Mouse (Mus musculus) lung, postnatal 10 days (tissue): ENCODE measurements at regions not wholly inside any gene's neighbourhood (a gene's known extent, or its start where the extent isn't known, plus 50 kb on each side); places are given as distances from the start of the nearest gene placed in this dataset.
"Not testable (repeated sequence)": the region's sequence is repeated elsewhere in the genome, so short reads cannot be mapped to it uniquely, and the experiment has no call there.

ENCODE experiments used
- DNase-seq: peaks from one replicate; pipeline ENCODE4 v3.0.0; 2021

DNA sequence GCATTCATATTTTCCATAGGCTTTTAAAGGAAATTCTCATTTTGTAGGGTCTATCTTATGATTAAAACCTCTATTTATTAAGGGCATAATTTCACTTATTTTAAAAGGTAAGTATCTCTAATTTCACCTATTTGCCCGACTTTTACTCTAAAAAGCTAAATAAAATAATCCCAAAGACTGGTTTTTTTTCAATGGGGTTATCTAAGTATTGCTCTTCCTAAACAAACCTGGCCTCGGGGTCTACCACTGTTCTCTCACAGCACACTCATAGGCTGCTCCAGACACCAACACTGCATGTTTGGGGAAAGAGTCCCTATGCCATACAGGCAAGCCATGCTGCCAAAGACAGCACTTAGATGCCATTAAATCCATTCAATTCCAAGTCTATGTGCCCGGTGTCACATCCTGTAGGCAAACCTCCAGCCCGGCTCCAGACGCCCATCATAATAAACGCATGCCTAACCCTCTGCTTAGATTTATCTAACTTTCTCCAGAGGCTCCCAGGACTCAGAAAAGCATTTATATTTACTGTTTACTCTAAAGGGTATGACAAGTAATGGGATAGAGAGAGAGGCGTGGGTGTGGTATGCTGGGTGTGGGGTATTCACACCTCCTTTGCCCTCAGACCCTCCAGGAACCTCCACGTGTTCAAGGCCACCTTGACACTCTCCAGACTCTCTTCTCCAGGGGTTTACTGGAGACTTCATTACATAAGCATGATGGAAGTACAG, 62.5 kb upstream of the Cpm start:
- no peak for DNase-seq

DNA sequence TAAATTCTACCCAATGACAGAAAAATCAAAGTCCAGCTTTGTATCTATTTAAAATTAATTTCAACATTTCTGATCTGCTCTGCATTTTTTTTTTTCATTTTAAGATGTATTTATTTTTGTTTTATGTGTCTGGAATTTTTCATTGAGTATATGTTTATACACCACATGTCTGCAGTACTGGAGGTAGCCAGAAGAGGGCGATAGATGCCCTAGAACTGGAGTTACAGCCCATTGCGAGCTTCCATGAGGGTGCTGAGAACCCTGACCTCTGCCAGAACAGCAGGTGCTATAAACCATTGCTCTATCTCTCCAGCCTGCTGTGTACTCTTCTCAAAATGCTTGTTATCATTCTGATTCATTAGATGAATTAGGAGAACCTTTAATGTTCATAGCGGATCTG, 63.1 kb upstream of the Cpm start:
- DNase-seq: no peak

DNA sequence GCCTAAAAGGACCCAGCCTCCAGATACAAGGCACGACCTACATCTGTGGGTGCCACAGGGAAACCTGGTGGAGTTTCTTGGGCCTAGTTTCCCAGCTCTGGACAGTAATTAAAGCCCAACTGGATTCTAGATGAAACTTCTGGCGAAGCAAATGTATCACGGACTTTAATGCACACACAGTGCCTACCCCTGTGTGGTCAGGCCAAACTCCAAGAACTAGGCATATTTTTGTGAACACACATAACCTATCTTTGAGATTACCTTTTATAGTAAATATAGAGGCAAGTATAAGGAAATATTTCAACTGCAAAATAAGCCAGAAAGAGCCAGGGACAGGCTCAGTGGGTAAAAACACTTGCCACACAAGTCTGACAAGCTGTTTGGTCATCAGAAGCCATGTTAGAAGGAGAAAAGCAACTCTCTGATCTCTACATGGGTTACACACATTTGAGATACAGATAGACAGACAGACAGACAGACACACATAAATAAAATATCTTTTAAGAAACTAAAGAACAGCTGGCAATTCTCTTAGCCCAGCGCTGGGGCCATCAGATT, 63.7 kb upstream of the Cpm start:
- DNase-seq: no peak

DNA sequence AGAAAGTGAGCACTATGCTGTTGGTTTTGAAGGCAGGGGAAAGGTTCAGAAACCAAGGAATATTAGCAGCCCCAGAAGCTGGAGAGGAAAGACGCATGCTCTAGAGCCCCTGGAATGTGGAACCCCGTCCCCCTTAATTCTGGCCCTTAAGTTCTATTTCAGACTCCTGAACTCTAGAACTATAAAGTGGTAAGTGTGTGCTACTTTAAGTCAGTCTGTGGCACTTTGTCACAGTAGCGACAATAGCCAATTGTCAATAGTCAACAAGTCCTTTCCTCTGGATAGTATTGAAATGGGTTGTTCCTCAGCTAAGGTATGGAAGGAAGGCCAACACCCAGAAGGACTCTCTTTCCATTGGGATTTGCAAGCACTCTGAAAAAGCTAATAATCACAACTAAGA, 64.2 kb upstream of the Cpm start:
- DNase-seq: no peak

DNA sequence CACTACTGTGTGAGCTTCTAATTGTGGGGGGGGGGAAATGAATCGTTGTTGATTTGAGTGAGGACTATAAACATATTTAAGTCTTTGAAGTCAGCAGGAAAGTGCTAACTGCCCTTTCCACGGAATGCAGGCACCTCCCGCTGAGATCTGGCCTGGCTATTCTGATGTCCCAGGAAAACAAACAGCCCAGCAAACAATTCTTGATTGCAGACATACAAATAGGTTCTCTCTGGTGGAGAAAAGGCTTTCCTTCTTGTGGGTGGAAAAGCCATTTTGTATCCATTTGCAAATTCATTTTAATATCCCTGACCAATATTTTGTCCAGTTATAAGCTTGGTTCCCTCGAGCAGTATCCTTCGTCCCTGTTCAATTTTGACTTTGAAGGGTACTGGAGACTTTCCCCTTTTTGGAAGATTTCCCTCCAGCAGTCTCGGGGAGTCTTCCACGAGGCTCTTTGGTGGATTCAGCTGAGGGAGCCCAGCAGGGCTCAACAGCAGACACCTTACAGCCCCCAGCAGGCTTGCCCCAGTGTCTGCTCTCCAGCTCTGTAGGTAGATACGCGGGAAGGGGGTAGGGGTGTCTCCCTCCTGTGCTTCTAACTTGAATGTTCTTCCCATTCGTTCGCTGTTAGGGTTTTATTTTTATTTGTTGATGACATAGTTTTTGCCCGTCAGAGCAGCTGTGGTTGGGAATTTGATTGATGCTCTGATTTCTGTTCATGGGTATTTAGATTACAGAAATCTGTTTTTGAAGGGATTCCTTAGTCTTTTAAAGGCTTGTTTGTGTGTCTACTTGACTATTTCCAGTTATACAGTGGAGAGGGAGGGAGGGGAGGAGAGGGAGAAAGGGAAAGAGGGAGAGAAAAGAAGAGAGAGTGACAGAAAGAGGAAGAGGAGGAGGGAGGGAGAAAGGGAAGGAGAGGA, 64.9 kb upstream of the Cpm start:
- DNase-seq: no peak

DNA sequence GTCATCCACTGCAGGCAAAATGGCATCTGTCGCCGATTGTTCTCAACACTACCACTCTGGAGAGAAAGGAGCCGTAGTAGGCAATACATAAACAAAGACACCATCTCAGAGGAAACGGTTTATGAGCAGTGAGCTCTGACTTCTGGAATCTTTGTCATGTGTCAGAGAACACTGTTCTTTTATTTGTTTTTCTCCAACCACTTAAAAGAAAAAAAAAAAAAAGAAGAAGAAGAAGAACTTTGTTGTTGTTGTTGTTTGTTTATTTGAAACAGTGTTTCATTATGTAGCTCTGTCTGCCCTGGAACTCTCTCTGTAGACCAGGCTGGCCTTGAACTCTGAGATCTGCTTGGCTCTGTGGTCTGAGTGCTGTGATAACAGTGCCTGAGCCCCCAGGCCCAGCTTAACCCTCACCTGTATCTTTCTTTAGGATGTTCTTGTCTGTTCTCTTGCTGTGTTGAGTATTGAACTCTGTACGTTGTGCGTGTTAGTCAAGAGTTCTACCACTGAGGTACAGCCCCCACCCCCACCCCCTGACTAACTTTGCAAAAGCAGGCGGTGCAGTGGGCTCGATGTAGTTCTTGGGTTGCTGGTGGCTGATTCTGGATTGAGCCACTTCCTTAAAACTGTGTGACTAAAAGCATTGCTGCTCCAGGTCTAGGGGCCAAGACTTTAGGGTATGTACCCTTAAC, 65.7 kb upstream of the Cpm start:
- no peak for DNase-seq

DNA sequence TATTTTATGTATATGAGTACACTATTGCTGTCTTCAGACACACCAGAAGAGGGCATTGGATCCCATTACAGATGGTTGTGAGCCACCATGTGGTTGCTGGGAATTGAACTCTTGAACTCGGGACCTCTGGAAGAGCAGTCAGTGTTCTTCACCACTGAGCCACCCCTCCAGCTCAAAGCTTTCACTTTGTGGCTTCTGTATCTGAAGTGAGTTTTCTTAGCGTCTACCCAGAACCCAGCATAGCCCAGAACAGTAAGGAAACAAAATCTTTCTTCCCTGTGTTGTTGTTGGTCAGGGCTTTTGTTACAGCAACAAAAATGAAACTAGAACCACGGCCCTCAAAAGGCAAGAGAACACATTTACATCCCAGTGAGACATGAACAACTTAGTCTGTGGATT, 66.5 kb upstream of the Cpm start:
- not testable (repeated sequence) for DNase-seq

DNA sequence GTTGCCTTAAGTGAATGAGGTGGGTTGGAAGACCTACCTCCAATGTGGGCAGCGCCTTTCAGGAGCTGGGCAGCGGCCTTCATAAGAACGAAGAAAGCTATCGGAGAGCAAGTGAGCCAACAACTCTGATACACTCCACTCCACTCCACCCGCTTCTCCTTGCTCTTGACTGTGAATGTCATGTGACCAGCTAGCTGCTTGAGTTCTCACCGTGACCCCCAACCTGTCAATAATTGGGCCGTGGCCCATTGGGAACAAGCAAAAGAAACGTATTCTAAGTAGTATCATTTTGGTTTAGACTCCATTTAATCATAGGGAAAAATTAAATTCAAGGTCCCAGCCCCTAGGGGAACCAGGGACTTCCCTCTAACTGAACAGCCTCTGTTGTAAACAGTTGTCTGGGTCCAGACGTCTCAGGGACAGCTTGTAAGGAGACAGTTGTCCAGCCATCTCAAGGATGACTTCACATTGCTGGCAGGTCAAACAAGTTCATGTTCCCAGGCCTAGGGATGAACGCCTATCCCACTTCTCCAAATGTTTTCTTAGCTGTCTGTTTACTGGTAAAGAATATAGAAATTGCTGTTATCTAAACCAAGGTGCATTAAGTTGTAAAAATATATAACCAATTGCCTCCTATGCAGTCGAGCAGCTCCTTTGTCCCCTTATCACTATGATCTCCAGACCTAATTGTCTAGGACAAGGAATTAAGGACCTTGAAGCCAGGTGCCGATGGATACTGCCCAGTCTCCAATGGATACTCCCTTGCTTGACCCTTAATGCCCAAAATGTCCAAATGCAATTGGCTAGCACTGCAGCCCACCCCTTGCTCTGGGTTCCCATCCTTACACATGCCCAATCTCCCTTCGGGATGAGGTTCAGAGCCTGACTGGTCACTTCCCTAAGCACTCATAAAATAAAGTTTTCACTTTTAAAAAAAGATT, 67.1 kb upstream of the Cpm start:
- DNase-seq: no peak

DNA sequence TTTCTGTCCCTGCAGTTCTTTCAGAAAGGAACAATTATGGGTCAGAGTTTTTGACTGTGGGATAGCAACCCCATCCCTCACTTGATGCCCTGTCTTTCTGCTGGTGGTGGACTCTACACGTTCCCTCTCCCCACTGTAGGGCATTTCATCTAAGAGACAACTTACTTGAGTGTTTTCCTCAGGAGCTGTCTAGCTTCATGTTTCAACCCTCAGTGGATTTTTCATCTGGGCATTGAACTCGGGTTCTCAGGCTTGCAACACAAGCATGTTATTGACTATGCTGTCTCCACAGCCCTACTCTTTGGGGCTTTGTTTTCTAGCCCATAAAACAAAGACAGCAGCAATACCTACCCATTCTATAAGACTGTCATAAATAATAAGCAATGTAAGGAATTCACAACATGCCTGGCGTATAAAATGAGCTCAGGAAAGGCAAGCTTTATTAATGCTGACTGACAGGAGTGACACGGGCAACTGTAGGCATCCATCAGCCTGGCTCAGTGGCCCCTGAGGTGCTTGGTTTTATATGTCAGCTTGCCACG, 68.0 kb upstream of the Cpm start:
- no peak for DNase-seq

DNA sequence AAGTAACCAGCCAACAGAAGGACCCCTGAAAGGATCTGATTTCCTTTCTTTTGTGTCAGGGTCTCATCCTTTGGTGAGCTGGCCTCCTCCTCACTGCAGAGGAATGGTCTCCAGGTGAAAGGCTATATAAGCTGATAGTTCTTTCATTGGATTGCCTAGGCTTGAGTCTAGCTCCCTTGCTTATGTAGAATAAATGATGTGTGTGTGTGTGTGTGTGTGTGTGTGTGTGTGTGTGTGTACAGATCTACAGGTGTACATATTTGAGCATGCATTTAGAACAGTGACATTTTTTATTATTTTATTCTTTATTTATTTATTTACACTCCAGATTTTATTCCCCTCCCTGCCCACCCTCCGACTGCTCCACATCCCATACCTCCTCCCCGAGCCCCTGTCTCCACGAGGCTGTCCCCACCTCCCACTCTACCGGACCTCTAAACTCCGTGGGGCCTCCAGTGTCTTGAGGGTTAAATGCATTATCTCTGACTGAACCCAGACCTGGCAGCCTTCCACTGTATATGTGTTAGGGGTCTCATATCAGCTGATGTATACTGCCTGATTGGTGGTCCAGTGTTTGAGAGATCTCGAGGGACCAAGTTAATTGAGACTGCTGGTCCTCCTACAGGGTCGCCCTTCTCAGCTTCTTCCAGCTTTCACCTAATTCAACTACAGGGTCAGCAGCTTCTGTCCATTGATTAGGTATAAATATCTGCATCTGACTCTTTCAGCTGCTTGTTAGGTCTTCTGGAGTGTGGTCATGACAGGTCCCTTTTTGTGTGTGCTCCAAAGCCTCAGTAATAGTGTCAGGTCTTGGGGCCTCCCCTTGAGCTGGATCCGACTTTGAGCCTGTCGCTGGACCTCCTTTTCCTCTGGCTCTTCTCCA, 68.7 kb upstream of the Cpm start:
- DNase-seq: no peak

DNA sequence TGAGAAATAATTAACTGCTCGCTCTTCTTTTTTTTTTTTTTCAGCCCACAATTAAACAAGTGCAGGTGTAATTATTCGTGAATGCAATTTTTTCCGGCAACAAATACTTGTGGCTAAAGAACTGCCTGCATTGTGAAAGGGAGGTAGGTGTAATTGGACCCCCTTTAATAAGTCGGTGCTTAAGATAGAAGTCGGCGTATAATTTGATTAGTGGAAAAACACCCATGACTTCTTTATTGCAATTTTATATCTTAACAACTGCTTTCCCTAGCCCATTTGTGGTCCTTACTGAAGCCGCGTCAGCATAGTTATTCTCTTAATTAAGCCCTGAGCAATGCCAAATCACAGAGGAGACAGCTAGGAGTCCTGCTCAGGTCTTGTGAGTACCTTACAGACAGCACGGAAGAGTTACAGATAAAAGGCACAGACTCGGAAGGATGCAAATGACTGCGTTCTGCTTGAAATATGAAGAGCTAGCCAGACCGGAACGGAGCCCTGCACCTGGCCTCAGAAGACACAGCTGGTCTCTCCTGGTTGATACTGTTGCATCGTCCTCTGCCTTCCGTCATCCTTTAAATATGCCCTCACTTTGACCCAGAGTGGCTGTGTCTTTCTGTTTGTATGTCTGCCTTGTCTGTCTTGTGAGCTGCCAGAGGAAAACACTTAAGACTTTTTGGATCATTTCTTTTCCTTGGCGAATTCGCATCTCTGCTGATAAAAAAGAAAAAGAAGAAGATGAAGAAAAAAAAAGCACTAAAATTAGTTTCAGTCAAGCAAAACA, 69.5 kb upstream of the Cpm start:
- no peak for DNase-seq

DNA sequence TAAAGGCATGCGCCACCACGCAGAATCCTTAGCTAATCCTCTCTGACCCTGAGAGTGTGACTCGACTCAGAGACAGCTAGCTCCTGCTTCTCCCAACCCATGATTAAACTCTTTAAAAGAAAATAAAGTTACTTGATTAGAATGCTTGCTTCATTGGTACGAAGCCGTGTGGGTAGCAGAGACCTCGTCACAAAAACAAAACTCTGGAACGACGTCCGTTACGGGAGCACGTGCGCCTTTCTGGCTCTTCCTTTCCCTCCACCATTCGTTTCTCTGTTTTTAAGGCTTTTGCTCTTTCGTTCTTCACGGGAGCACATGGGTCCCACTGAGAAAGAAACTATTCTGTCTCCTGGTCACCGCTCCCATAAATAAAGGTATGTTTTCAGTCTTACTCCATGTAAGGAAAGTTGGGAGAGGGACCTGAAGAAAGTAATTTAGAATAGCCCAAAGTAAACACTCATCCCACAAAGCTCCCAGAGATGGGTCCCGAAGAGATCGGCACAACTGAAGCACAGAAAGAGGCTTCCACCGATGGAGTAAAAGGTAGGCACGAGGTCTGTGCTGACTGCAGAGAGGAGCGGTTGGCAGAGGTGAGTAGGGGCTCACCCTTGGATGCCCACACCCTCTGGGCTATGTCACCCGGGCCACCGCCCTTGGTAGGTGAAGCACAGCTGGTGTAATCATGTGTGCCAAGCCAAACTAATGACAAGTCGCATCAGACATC, 70.2 kb upstream of the Cpm start:
- no peak for DNase-seq

DNA sequence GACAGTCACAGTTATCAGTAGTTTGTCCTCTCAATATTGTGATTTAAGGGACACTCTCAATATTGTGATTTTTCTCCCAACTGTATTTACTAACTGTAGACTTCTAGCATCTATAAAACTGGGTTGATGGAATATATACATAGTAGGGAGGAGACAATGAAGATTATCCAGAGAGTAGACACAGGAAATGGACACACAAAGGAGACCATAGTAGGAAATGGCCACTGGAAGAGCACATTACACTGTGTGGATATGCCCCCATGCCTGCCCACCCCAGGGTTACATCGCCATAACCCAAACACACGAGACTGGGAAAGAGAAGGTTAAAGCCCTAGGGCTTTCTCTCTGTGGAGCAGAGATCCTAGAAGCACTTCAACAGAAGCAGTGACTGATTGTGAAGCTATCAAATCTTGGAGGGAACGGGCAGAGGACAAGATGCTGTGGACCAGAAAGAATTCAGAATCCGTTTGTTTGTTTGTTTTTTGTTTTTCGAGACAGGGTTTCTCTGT, 71.0 kb upstream of the Cpm start:
- no peak for DNase-seq

DNA sequence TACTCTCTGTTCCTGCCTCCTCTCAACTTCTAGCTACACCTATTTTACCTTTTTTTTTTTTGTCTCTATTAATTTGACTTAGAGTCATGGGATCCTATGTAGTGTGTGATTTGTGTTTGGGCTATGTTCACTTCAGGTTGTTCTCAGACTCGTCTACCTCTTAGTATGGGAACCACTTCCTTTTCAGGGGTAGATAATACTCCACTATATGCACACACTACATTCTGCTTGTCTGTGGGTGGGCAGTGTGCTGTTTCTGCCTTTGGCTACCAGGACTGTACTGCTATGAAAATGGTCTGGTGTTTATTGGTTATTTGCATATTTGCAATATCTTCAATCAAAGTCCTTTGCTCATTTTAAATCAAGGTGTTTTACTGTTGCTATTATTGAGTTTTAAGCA, 71.6 kb upstream of the Cpm start:
- no peak for DNase-seq

DNA sequence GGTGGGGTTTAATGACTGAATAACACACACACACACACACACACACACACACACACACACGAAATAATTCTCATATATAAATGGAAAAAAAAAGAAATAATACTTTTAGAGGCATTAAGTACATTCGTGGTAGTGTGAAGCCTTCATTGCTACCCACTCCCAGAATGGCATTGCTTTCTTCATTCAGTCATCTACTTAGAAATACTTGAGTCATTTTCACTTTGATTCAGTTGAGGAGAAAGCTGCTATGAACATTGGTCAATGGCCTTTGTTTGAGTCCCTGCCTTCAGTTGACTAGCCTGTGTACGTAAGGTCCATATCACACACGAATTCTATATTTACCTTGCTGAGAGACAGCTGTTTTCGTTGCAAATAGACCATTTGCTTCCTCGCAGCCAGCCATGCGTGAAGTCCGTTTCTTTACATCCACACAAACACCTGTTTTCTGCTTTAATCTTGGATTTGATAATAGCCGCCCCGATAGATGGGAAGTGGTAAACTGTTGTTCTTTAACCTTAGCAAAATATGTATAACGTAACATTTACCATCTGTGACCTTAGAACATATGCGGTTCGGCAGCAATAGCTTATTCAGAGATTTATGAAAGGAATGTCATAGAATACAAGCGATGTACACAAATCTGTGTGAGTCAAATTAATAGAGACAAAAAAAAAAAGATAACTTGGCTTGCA, 72.3 kb upstream of the Cpm start:
- DNase-seq: no peak

DNA sequence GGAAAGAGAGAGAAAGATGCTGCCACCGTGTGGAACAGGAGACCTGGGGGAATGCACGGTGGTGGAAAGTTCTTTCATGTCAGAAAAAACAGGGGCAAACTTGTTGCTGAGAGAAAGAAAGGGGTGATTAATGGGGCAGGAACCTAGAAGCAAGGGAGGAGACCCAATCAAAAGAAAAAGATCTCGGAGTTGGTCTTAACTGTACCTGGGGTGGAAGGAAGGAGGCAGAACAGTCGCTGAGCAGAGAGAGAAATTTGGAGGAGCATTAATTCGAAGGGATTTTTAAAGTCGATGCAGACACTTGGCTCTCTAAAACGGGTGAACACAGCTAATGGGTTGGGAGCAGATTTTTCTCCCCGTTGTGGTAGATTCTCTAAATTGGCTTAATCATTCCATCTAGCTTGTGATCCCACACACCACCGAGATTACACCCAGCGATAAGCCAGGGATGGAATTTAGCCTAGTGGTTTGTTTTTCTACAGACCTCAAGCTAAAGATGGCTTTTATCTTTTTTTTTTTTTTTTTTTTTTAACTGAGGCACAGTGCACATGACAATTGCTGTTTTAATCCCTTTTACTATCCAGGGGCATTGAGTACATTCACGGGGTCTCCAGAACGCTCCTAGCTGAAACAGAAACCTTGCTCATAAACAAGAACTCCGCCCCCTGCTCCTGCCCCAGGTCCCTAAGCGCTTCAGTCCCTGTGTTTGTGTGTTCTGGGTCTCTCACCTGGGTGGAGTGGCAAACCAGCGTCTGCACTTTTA, 73.1 kb upstream of the Cpm start:
- no peak for DNase-seq

DNA sequence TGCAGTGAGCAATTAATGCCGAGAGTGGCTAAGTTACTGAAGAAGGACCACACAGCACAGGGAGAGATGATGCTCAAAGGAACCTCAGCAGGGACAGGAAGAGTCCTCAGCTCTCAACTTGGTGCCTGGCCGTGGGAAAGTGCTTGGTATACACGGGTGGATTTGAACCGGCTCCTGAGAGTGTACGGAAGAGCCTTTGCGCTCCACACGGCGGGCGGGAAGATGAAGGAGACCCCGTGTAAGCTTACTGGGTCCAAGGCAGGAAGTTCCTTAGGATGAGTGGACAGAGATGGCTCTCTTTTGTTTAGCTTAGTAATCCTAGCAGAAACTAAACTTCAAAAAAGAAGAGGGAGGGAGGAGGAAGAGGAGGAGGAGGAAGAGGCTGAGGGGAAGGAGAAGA, 73.8 kb upstream of the Cpm start:
- DNase-seq: no peak

DNA sequence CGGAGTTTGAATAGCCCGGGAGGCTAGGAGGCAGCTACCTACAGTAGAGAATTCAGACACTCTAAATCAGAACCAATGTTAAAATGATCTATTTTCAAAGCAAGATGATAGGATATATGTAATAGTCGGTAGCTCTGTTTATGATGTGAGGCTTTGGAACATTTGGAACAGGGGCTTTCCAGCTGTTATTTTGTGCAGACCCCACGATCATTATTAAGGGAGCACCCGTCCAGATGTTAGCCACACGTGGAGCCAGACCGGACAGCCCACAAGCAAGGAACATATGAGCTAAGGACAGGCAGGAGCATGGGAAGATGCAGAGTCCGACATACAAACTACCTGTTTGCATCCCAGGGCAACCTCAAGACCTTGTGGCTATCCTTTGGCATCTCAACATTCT, 74.3 kb upstream of the Cpm start:
- no peak for DNase-seq
